Mouse (Mus musculus): ENCODE results near the gene Bpifb6. TPM values are rescaled to one million over a fixed set of nuclear protein-coding genes. Genes with fewer than 3 reads are reported as not detected.

The Bpifb6 gene
- polyA plus RNA-seq, 1 experiment from 2014 or later: not detected

DNA sequence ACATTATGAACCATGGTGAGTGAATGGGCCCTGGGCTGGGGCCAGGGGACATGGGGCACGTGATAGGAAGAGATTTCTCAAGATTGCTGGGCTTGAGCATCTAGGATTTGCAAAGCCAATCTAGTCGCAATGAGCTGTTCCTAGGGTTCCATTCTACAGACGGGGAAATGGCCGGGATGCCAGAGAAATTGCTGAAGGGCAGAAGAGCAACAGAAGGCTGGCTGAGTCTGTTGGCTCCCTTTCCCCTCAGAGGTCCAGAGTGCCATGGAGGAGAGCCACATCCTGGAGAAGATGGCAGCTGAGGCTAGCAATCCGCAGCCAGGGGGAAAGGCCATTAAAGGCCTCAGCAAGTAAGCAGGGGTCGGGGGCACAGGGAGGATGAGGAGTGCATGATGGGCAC is 2.5 kb downstream of the Bpifb6 start:
- Histone ChIP-seq H3K4me1 (ENCODE audit: control insufficient read depth, insufficient read depth, low read length) (no peaks in the 10 kb centered on the region), H3K27ac (ENCODE audit: low read depth, low read length) (no peak overlapping the region), H3K27me3 (ENCODE audit: control insufficient read depth, insufficient read depth, low read length) (no peaks in the 10 kb centered on the region), H3K4me2 (no peak overlapping the region), H3K9me3 (ENCODE audit: control insufficient read depth, low read length) (no peaks in the 10 kb centered on the region), H3K4me3 (ENCODE audit: low read depth, low read length) (no peak overlapping the region), H3K36me3 (ENCODE audit: control insufficient read depth, insufficient read depth, low read length) (no peaks in the 10 kb centered on the region), H3K9ac (ENCODE audit: low read length) (no peak overlapping the region)
- ATAC-seq (ENCODE audit: low FRiP score): no peak
- WGBS: 77% methylated on average over 6 of the region's 6 CpGs
- no peak for DNase-seq (ENCODE audit: low spot score, missing footprints)

DNA sequence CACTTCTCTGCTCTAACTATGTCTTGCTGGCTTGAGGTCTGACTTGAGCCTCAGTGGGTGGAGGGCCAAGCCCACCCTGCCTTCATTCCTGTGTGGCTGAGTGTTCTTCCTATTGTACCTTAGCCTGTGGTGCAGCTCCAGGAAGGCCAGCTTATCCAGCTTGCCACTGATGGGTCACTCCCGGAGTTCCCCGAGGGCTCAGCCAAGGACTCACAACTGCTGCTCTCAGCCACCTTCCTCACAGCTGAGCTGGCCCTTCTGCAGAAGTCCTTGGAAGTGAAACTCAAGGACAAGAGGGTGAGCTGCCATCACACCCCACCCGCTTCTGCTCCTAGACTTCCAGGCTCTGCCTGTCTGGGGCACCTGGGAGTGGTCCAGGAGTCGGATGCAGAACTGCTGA is 6.4 kb downstream of the Bpifb6 start:
- WGBS: 89% methylated on average over 4 of the region's 4 CpGs
- ATAC-seq (ENCODE audit: low FRiP score): no peak
- no peaks in the 10 kb centered on the region for H3K4me1 ChIP-seq (ENCODE audit: control insufficient read depth, insufficient read depth, low read length)

DNA sequence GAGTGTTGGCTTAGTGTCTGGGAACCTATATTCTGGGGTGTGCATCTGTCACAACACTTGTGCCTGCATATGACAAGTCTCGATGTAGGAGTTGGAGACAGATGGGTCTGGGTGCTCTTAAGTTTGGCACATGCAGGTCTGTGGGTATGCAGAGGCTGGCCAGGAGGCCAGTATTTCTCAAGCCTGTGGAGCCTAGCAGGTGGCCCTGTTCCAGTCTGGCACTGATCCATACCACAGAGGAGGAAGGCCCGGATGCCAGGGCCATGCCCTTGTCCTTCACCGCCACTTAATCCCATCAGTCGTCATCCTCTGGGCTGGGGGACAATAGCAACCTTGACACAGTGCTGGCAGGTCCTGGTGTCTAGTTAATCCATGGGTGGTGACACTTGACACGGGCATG is 14.0 kb downstream of the Bpifb6 start:
- no peak overlapping the region for H3K4me2 ChIP-seq
- H3K36me3 ChIP-seq (ENCODE audit: control insufficient read depth, insufficient read depth, low read length): no peaks in the 10 kb centered on the region
- H3K4me3 ChIP-seq (ENCODE audit: low read depth, low read length): no peak overlapping the region
- ATAC-seq (ENCODE audit: low FRiP score) (no peak), DNase-seq (ENCODE audit: low spot score, missing footprints) (no peak)
- H3K27ac ChIP-seq (ENCODE audit: low read depth, low read length): no peak overlapping the region
- H3K9ac ChIP-seq (ENCODE audit: low read length): no peak overlapping the region
- 0 out of 2 replicates have a peak, but pooled peaks cover 3% of the 10 kb centered on the region for H3K4me1 ChIP-seq (ENCODE audit: control insufficient read depth, insufficient read depth, low read length)
- no peaks in the 10 kb centered on the region for H3K27me3 ChIP-seq (ENCODE audit: control insufficient read depth, insufficient read depth, low read length)
- H3K9me3 ChIP-seq (ENCODE audit: control insufficient read depth, low read length): no peaks in the 10 kb centered on the region
- 50% methylated on average over 5 of the region's 5 CpGs for WGBS

More for the DNA sequence above, 6.4 kb downstream of the Bpifb6 start:
- Histone ChIP-seq H3K27me3 (ENCODE audit: control insufficient read depth, insufficient read depth, low read length) (no peaks in the 10 kb centered on the region), H3K4me3 (ENCODE audit: low read depth, low read length) (no peak overlapping the region), H3K4me2 (no peak overlapping the region), H3K9me3 (ENCODE audit: control insufficient read depth, low read length) (no peaks in the 10 kb centered on the region), H3K9ac (ENCODE audit: low read length) (no peak overlapping the region), H3K36me3 (ENCODE audit: control insufficient read depth, insufficient read depth, low read length) (no peaks in the 10 kb centered on the region), H3K27ac (ENCODE audit: low read depth, low read length) (no peak overlapping the region)
- no peak for DNase-seq (ENCODE audit: low spot score, missing footprints)

DNA sequence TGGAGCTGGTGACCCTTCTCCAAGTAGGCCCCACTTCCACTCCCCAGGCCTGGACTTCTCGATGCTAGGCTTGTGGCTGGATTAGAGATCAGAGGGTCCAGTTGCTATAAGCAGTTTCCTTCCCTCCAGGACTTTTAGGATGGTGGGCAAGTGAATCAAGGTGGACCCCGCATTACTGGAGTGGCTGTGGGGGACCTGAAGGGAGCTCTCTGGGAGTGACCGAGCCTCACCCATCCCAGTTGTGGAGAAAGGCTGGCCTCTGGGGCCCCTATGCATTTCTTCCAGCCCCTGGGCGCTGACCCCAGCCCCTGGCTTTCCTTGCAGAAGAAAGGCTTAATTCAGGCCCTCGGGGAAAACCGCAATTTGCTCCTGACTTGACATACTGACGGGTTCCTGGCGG is 17.7 kb downstream of the Bpifb6 start, which contains the start of gene Bpifb3:
TSS of gene Bpifb3 (plus strand) at position 301 of the 400 bp plus-strand sequence.
- 71% methylated on average over 8 of the region's 8 CpGs for WGBS
- H3K27me3 ChIP-seq (ENCODE audit: control insufficient read depth, insufficient read depth, low read length): no peaks in the 10 kb centered on the region
- no peaks in the 10 kb centered on the region for H3K9me3 ChIP-seq (ENCODE audit: control insufficient read depth, low read length)
- no peak within 1 kb of the TSS for H3K4me3 ChIP-seq (ENCODE audit: low read depth, low read length)
- ATAC-seq (ENCODE audit: low FRiP score) (no peak), DNase-seq (ENCODE audit: low spot score, missing footprints) (no peak)
- no peak within 1 kb of the TSS for H3K9ac ChIP-seq (ENCODE audit: low read length)
- no peak within 1 kb of the TSS for H3K27ac ChIP-seq (ENCODE audit: low read depth, low read length)
- no peak within 1 kb of the TSS for H3K4me2 ChIP-seq
- 0 out of 2 replicates have a peak, but pooled peaks cover 3% of the 10 kb centered on the region for H3K4me1 ChIP-seq (ENCODE audit: control insufficient read depth, insufficient read depth, low read length)
- H3K36me3 ChIP-seq (ENCODE audit: control insufficient read depth, insufficient read depth, low read length): no peaks in the 10 kb centered on the region

DNA sequence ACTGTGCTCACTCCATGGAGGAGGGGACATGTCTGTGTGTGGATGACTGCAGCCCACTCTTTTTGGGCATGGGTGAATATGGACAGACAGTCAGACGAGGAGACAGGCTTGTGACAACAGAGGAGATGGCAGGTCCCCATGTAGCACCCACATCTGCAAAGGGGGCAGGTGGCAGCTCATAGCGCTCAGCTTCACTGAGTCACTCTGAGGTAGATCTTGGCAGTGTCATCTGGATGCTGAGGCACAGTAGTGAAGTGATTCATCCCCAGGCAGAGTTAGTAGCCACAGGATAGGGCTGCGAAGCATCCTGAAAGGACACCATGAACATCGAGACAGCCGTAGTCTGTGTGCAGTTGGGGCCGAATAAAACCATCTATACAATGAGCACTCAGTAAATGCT is 21.1 kb downstream of the Bpifb6 start:
- WGBS: 89% methylated on average over 6 of the region's 6 CpGs
- DNase-seq (ENCODE audit: low spot score, missing footprints) (no peak), ATAC-seq (ENCODE audit: low FRiP score) (no peak)

DNA sequence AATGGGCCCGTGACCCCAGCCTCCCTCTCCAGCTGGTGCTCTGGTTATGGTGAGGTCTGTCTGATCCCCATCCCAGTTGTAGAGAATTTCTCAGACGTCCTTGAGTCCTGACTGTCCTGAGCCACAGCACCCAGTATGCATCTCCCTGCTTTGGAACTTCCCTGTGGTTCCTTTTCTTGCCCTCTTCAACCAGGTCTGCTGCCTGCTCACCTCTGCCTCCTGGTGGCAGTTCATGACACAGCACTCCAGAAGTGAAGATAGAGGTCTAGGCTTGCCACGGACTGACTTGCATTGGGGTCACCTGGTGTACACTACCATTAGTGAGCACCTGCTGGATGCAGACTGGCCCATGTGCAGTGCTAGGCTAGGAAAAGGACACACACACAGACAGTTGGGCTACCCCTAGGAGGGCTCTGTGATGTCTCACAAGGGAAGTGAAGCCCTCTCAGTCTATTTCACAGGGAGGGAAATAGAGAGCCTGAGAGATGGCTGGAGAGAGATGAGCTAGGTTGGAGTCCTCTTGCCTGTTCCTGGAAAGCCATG is 29.8 kb downstream of the Bpifb6 start:
- Histone ChIP-seq H3K4me2 (no peak overlapping the region), H3K9me3 (ENCODE audit: control insufficient read depth, low read length) (no peaks in the 10 kb centered on the region), H3K27me3 (ENCODE audit: control insufficient read depth, insufficient read depth, low read length) (no peaks in the 10 kb centered on the region), H3K9ac (ENCODE audit: low read length) (no peak overlapping the region), H3K4me3 (ENCODE audit: low read depth, low read length) (no peak overlapping the region), H3K4me1 (ENCODE audit: control insufficient read depth, insufficient read depth, low read length) (peaks cover 3% of the 10 kb centered on the region), H3K36me3 (ENCODE audit: control insufficient read depth, insufficient read depth, low read length) (no peaks in the 10 kb centered on the region), H3K27ac (ENCODE audit: low read depth, low read length) (no peak overlapping the region)
- no peak for ATAC-seq (ENCODE audit: low FRiP score)
- DNase-seq (ENCODE audit: low spot score, missing footprints): peak; percentile 94
- 49% methylated on average over 3 of the region's 3 CpGs for WGBS

More for the DNA sequence above, 21.1 kb downstream of the Bpifb6 start:
- Histone ChIP-seq H3K4me1 (ENCODE audit: control insufficient read depth, insufficient read depth, low read length) (no peaks in the 10 kb centered on the region), H3K9me3 (ENCODE audit: control insufficient read depth, low read length) (no peaks in the 10 kb centered on the region), H3K4me3 (ENCODE audit: low read depth, low read length) (no peak overlapping the region), H3K27ac (ENCODE audit: low read depth, low read length) (no peak overlapping the region), H3K36me3 (ENCODE audit: control insufficient read depth, insufficient read depth, low read length) (no peaks in the 10 kb centered on the region), H3K4me2 (no peak overlapping the region), H3K27me3 (ENCODE audit: control insufficient read depth, insufficient read depth, low read length) (no peaks in the 10 kb centered on the region), H3K9ac (ENCODE audit: low read length) (no peak overlapping the region)

DNA sequence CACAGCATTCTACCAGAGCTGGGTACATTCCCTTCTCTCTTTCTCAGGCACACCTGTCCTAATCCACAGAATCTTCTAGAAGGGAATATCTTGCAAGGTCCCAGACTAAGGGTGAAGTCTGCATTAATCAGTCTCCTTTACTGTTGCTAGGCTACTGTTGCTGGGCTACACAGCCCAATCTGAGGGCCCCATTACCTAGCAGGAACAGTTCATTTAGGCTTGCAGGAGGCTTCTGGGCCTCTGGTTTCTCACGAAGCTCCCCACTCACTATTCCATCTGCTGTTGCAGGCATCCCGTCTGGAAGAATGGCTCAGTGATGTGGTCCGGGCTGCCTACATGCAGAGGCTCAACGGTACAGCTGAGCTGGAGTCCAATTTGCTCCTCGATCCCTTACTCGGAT is 30.9 kb downstream of the Bpifb6 start:
- peaks cover 3% of the 10 kb centered on the region for H3K4me1 ChIP-seq (ENCODE audit: control insufficient read depth, insufficient read depth, low read length)
- H3K27ac ChIP-seq (ENCODE audit: low read depth, low read length): no peak overlapping the region
- no peaks in the 10 kb centered on the region for H3K9me3 ChIP-seq (ENCODE audit: control insufficient read depth, low read length)
- no peak overlapping the region for H3K9ac ChIP-seq (ENCODE audit: low read length)
- ATAC-seq (ENCODE audit: low FRiP score) (no peak), DNase-seq (ENCODE audit: low spot score, missing footprints) (no peak)
- 63% methylated on average over 6 of the region's 6 CpGs for WGBS
- H3K4me2 ChIP-seq: no peak overlapping the region
- H3K36me3 ChIP-seq (ENCODE audit: control insufficient read depth, insufficient read depth, low read length): no peaks in the 10 kb centered on the region
- H3K4me3 ChIP-seq (ENCODE audit: low read depth, low read length): no peak overlapping the region
- no peaks in the 10 kb centered on the region for H3K27me3 ChIP-seq (ENCODE audit: control insufficient read depth, insufficient read depth, low read length)

DNA sequence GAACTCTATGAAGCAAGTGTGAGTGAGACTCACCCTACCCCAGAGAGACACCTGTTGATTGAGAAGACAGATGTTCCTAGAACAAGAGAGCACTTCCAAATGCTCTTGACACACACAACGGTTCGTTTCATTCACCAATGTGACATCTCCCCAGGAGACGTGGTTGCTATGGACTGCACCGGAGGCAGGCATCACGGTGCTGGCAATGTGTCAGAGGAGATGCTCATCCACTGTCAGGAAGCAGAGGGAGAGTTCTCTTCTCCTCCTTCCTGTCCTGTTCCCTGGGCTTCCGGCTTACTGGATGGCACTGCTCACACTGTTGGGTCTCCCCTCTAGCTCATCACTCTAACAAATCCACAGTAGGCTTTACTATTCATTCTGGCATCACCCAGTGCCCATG is 33.1 kb downstream of the Bpifb6 start:
- H3K27me3 ChIP-seq (ENCODE audit: control insufficient read depth, insufficient read depth, low read length): no peaks in the 10 kb centered on the region
- DNase-seq (ENCODE audit: low spot score, missing footprints) (no peak), ATAC-seq (ENCODE audit: low FRiP score) (no peak)
- 79% methylated on average over 6 of the region's 6 CpGs for WGBS
- peaks cover 3% of the 10 kb centered on the region for H3K4me1 ChIP-seq (ENCODE audit: control insufficient read depth, insufficient read depth, low read length)
- H3K4me3 ChIP-seq (ENCODE audit: low read depth, low read length): no peak overlapping the region
- H3K4me2 ChIP-seq: no peak overlapping the region
- no peaks in the 10 kb centered on the region for H3K9me3 ChIP-seq (ENCODE audit: control insufficient read depth, low read length)
- no peak overlapping the region for H3K9ac ChIP-seq (ENCODE audit: low read length)
- H3K27ac ChIP-seq (ENCODE audit: low read depth, low read length): no peak overlapping the region
- H3K36me3 ChIP-seq (ENCODE audit: control insufficient read depth, insufficient read depth, low read length): no peaks in the 10 kb centered on the region

DNA sequence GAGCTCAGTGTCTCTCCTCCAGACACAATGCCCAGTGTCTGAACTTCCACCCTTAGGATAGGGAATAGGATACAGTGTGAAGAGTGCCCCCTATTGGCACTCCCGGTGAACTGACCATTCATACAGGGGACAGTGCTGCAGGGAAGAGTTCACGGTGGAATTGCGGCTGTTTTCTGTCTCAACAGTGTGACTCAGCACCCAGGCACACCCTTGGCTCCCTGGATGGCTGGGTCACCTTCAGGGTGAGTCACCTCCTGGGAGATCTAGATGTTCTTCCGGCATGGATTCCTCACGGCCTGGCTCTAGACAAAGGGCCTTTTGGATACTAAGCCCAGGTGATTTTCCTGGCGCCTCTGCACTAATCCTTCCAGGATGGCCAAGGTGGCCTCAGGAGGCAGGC is 35.2 kb downstream of the Bpifb6 start:
- no peak overlapping the region for H3K4me2 ChIP-seq
- H3K27me3 ChIP-seq (ENCODE audit: control insufficient read depth, insufficient read depth, low read length): no peaks in the 10 kb centered on the region
- ATAC-seq (ENCODE audit: low FRiP score) (no peak), DNase-seq (ENCODE audit: low spot score, missing footprints) (no peak)
- H3K9me3 ChIP-seq (ENCODE audit: control insufficient read depth, low read length): no peaks in the 10 kb centered on the region
- peaks cover 3% of the 10 kb centered on the region for H3K4me1 ChIP-seq (ENCODE audit: control insufficient read depth, insufficient read depth, low read length)
- H3K36me3 ChIP-seq (ENCODE audit: control insufficient read depth, insufficient read depth, low read length): no peaks in the 10 kb centered on the region
- no peak overlapping the region for H3K27ac ChIP-seq (ENCODE audit: low read depth, low read length)
- no peak overlapping the region for H3K9ac ChIP-seq (ENCODE audit: low read length)
- WGBS: 89% methylated on average over 6 of the region's 6 CpGs
- H3K4me3 ChIP-seq (ENCODE audit: low read depth, low read length): no peak overlapping the region

All from midbrain, embryonic 11.5 days (tissue).